Mouse (Mus musculus): ENCODE measurements around the gene Cbwd1.

- TF ChIP-seq POLR2A (IDR thresholded peaks at IDR 0.05; ENCODE audit: insufficient read depth, low read length) = no peak
- no peak for TF ChIP-seq CTCF (IDR thresholded peaks at IDR 0.05; ENCODE audit: low read depth, low read length)
- no peak for TF ChIP-seq EP300 (IDR thresholded peaks at IDR 0.05; ENCODE audit: insufficient read depth, low read depth, low read length)
These were observed 11.4 kb upstream of the Cbwd1 start for GRCm38 (mm10) chr19:24972701-24973390.

Measured in ES-Bruce4 (cell line).